Mouse (Mus musculus) neural tube, embryonic 12.5 days (tissue): ENCODE measurements at regions not wholly inside any gene's neighbourhood (a gene's known extent, or its start where the extent isn't known, plus 50 kb on each side); places are given as distances from the start of the nearest gene placed in this dataset.

ENCODE experiments used
- ATAC-seq: fragments of 200-750 bp; cut with Nextera tagmentation; 2 replicates; pipeline ENCODE4 v1.8.0; 2017; ENCODE audit warnings: low read depth, mild to moderate bottlenecking, moderate TSS enrichment, moderate library complexity; ENCODE audit not compliant: low FRiP score
- H3K27ac ChIP-seq: fragments of 300-500 bp; sonication (generic); 2 replicates; pipeline ENCODE4 v1.5.1; 2016
- H3K27me3 ChIP-seq: fragments of 300-500 bp; sonication (generic); replicated peaks from 2 replicates; pipeline ENCODE4 v1.6.1; 2016; ENCODE audit warnings: mild to moderate bottlenecking
- H3K36me3 ChIP-seq: fragments of 300-500 bp; sonication (generic); 2 replicates; pipeline ENCODE4 v1.6.1; 2016; ENCODE audit warnings: mild to moderate bottlenecking
- H3K4me1 ChIP-seq: fragments of 300-500 bp; sonication (generic); 2 replicates; pipeline ENCODE4 v1.6.1; 2016
- H3K4me2 ChIP-seq: fragments of 300-500 bp; sonication (generic); replicated peaks from 2 replicates; pipeline ENCODE4 v1.6.1; 2016; ENCODE audit warnings: mild to moderate bottlenecking
- H3K4me3 ChIP-seq: fragments of 300-500 bp; sonication (generic); 2 replicates; pipeline ENCODE4 v1.5.1; 2016
- H3K9ac ChIP-seq: fragments of 300-500 bp; sonication (generic); 2 replicates; pipeline ENCODE4 v1.6.1; 2016; ENCODE audit warnings: mild to moderate bottlenecking
- H3K9me3 ChIP-seq: fragments of 300-500 bp; sonication (generic); 2 replicates; pipeline ENCODE4 v1.6.1; 2016; ENCODE audit warnings: mild to moderate bottlenecking
- WGBS: fragments of 180-500 bp; shearing (Covaris S2); methylation state at CpG from one replicate; pipeline ENCODE4 v1.1.7; 2016; 5-methylcytosine and 5-hydroxymethylcytosine counted together

DNA sequence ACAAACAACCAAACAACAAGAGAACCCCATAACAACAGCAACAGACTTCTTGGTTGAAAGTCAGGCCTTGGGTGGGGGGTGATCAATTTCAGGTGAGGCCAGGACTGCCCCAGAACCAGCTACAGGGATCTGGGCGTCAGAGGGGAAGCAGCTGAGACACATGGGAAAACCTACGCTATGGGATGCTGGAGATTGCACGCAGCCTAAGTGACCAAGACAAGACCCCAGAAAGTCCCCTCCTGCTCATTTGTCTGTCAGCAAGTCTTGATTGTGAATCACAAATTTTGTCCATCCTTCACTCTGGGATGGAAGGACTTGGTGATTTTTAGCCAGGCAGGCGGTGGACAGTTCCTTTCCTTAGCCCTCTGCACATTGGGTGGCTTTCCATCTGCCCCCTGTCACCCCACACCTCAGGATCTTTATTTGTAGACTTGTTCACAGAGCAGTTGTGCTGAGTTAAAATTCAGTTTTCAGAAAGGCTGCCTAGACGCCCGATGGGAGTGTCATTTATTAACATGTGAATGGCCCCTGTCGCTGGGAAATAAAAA lies 330.9 kb upstream of the Dio3 start:
- 14% methylated on average over 7 of the region's 7 CpGs for WGBS
- no peak overlapping the region for H3K9ac ChIP-seq
- peaks cover 22% of the 10 kb centered on the region for H3K4me1 ChIP-seq
- ATAC-seq, result 0 out of 2 replicates have a peak, but pooled peaks have one; percentile 22
- no peaks in the 10 kb centered on the region for H3K27me3 ChIP-seq
- no peak overlapping the region for H3K4me2 ChIP-seq
- no peak overlapping the region for H3K27ac ChIP-seq
- no peaks in the 10 kb centered on the region for H3K36me3 ChIP-seq
- H3K9me3 ChIP-seq, result no peaks in the 10 kb centered on the region
- H3K4me3 ChIP-seq, result no peak overlapping the region

GRCm38 (mm10) chr12:109948434-109948984 lies 330.4 kb upstream of the Dio3 start:
- Histone ChIP-seq H3K36me3 (no peaks in the 10 kb centered on the region), H3K27me3 (no peaks in the 10 kb centered on the region), H3K9ac (0 out of 2 replicates have a peak overlapping the region, but pooled peaks have one; percentile 13), H3K4me2 (peak overlapping the region; percentile 4; the same call in 1 of the 2 replicates), H3K27ac (no peak overlapping the region), H3K4me1 (peaks cover 22% of the 10 kb centered on the region), H3K9me3 (no peaks in the 10 kb centered on the region), H3K4me3 (no peak overlapping the region)
- 7% methylated on average over 16 of the region's 16 CpGs for WGBS
- ATAC-seq, result peak; percentile 78

- no peak for ATAC-seq
- Histone ChIP-seq H3K9ac (no peak overlapping the region), H3K4me3 (no peak overlapping the region), H3K4me1 (peaks cover 22% of the 10 kb centered on the region), H3K9me3 (no peaks in the 10 kb centered on the region), H3K36me3 (no peaks in the 10 kb centered on the region), H3K27ac (no peak overlapping the region), H3K4me2 (no peak overlapping the region), H3K27me3 (no peaks in the 10 kb centered on the region)
- WGBS, result 69% methylated on average over 17 of the region's 17 CpGs
These were observed 329.5 kb upstream of the Dio3 start for GRCm38 (mm10) chr12:109949231-109949965.

DNA sequence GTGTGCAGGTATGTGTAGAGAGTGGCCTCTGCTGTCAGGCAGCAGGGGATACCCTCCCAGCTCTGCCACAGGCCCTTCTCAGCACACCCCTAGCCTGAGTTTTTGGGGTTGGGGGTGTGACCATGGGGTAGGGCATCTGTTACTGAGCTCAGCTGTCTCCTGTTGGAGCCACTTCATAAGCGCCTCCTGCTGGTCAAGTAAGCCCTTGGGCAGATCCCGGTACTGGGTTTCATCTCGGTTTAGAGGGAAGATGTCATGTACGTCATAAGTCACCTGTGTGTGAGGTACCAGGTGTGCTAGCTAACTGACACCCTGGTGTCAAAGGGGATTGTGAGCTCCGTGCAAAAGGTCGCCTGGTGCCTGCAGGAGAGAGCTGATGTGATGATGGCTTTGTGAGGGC lies 328.2 kb upstream of the Dio3 start:
- no peak overlapping the region for H3K4me3 ChIP-seq
- no peak overlapping the region for H3K9ac ChIP-seq
- peaks cover 22% of the 10 kb centered on the region for H3K4me1 ChIP-seq
- no peaks in the 10 kb centered on the region for H3K9me3 ChIP-seq
- no peaks in the 10 kb centered on the region for H3K27me3 ChIP-seq
- H3K36me3 ChIP-seq, result no peaks in the 10 kb centered on the region
- no peak overlapping the region for H3K4me2 ChIP-seq
- H3K27ac ChIP-seq, result no peak overlapping the region
- WGBS, result 43% methylated on average over 6 of the region's 6 CpGs
- no peak for ATAC-seq

DNA sequence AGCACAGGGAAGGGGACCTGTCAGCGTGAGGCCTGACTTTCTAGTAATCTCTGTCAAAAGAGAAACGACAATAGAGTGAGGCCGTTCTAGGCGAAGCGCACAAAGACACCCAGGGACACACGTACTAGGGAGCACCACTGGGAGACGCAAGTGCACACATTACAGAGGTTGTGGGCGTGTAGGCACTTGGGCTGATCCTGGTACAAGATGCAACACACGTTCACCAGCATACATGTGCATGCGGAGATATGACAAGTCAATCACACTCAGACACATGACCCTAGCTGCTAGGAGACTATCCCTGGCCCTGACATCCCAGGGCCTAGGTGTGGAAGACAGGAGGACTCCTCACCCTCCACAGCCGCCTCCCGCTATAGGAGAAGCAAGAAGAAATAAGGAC lies 327.4 kb upstream of the Dio3 start:
- ATAC-seq, result no peak
- Histone ChIP-seq H3K9ac (no peak overlapping the region), H3K9me3 (no peaks in the 10 kb centered on the region), H3K36me3 (no peaks in the 10 kb centered on the region), H3K27ac (no peak overlapping the region), H3K4me1 (peaks cover 22% of the 10 kb centered on the region), H3K27me3 (no peaks in the 10 kb centered on the region), H3K4me3 (no peak overlapping the region), H3K4me2 (no peak overlapping the region)
- 82% methylated on average over 12 of the region's 12 CpGs for WGBS

DNA sequence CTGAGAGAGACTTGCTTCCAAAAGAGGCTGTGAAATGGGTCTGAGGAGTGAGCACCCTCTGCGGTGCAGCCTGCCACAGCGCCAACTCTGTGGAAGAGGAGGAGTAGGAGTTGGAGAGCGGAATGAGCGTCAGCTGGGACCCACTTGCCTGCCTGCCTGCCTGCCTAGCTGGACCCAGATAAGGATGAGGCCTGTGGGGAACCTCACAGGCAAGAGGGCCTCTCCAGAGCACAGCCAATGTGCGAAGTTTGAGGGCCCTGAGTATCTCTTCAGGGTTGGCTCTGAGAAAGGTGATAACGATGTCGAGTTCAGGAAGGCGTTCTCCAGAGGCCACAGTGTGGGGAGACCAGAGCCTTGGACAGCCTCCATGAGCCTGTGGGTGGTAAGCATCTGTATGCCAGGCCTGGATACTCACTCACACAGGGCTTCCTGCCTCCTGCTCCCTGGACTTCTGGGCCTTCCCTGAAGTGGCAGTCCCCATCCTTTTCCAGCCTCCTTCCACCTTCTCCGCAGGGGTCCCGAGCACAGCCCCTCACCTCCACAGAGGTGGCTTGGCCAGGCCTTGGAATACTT lies 326.9 kb upstream of the Dio3 start:
- Histone ChIP-seq H3K9ac (no peak overlapping the region), H3K27me3 (no peaks in the 10 kb centered on the region), H3K27ac (no peak overlapping the region), H3K36me3 (no peaks in the 10 kb centered on the region), H3K4me2 (no peak overlapping the region), H3K4me3 (no peak overlapping the region), H3K9me3 (no peaks in the 10 kb centered on the region), H3K4me1 (peaks cover 22% of the 10 kb centered on the region)
- WGBS, result 88% methylated on average over 10 of the region's 10 CpGs
- no peak for ATAC-seq

- Histone ChIP-seq H3K27ac (no peak overlapping the region), H3K27me3 (no peaks in the 10 kb centered on the region), H3K9ac (no peak overlapping the region), H3K4me3 (no peak overlapping the region), H3K4me2 (no peak overlapping the region), H3K4me1 (peaks cover 22% of the 10 kb centered on the region), H3K9me3 (no peaks in the 10 kb centered on the region), H3K36me3 (no peaks in the 10 kb centered on the region)
- no peak for ATAC-seq
- 70% methylated on average over 3 of the region's 3 CpGs for WGBS
These were observed 325.9 kb upstream of the Dio3 start for GRCm38 (mm10) chr12:109952933-109953332.

DNA sequence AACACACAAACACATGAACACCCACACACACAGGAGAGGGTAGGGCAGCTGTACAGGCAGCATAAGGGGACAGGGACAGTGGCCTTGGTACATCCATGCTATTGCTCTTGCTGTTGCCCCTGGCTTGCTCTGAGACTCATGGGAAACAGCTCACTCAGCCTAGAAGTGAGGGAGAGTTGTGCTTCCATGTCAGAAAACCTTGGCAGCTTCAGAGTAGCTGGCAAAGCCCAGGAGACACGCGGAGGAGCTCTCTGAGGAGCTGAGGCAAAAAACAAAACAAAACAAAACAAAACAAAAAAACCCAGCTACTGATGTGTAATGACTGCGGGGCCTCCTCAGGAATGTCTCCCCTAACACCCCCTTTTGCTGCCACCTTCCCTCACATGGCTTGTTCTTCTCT lies 321.6 kb upstream of the Dio3 start:
- Histone ChIP-seq H3K4me1 (no peaks in the 10 kb centered on the region), H3K4me3 (no peak overlapping the region), H3K27ac (no peak overlapping the region), H3K36me3 (no peaks in the 10 kb centered on the region), H3K9me3 (no peaks in the 10 kb centered on the region), H3K27me3 (no peaks in the 10 kb centered on the region), H3K9ac (no peak overlapping the region), H3K4me2 (no peak overlapping the region)
- ATAC-seq, result no peak
- WGBS, result 73% methylated on average over 3 of the region's 3 CpGs

GRCm38 (mm10) chr12:109958357-109959085 lies 320.3 kb upstream of the Dio3 start:
- WGBS, result 49% methylated on average over 18 of the region's 18 CpGs
- Histone ChIP-seq H3K4me3 (no peak overlapping the region), H3K27ac (no peak overlapping the region), H3K27me3 (no peaks in the 10 kb centered on the region), H3K4me2 (no peak overlapping the region), H3K9me3 (no peaks in the 10 kb centered on the region), H3K36me3 (no peaks in the 10 kb centered on the region), H3K4me1 (no peaks in the 10 kb centered on the region), H3K9ac (no peak overlapping the region)
- peak; percentile 81 for ATAC-seq

- Histone ChIP-seq H3K36me3 (no peaks in the 10 kb centered on the region), H3K27ac (no peak overlapping the region), H3K4me3 (no peak overlapping the region), H3K4me2 (no peak overlapping the region), H3K4me1 (no peaks in the 10 kb centered on the region), H3K27me3 (no peaks in the 10 kb centered on the region), H3K9me3 (no peaks in the 10 kb centered on the region), H3K9ac (no peak overlapping the region)
- ATAC-seq, result no peak
- 87% methylated on average over 12 of the region's 12 CpGs for WGBS
These were observed 312.1 kb upstream of the Dio3 start for GRCm38 (mm10) chr12:109966776-109967175.

GRCm38 (mm10) chr12:109968303-109968702 lies 310.6 kb upstream of the Dio3 start:
- Histone ChIP-seq H3K27me3 (no peaks in the 10 kb centered on the region), H3K4me1 (no peaks in the 10 kb centered on the region), H3K4me2 (no peak overlapping the region), H3K27ac (no peak overlapping the region), H3K9ac (no peak overlapping the region), H3K36me3 (no peaks in the 10 kb centered on the region), H3K4me3 (no peak overlapping the region), H3K9me3 (no peaks in the 10 kb centered on the region)
- WGBS, result 91% methylated on average over 7 of the region's 7 CpGs
- ATAC-seq, result no peak

- whole genome bisulfite sequencing, result 63% methylated on average over 3 of the region's 3 CpGs
- Histone ChIP-seq H3K27me3 (no peaks in the 10 kb centered on the region), H3K27ac (no peak overlapping the region), H3K4me3 (no peak overlapping the region), H3K4me2 (no peak overlapping the region), H3K4me1 (0 out of 2 replicates have a peak, but pooled peaks cover 10% of the 10 kb centered on the region), H3K9ac (no peak overlapping the region), H3K9me3 (no peaks in the 10 kb centered on the region), H3K36me3 (no peaks in the 10 kb centered on the region)
- ATAC-seq, result no peak
These were observed 307.4 kb upstream of the Dio3 start for GRCm38 (mm10) chr12:109971508-109971907.
